Mouse (Mus musculus) midbrain, embryonic 10.5 days (tissue): ENCODE results near the gene Wnt7a. TPM values are rescaled to one million over a fixed set of nuclear protein-coding genes. Genes with fewer than 3 reads are reported as not detected.

ENCODE experiments used
- DNase-seq: peaks from one replicate; pipeline ENCODE4 v3.0.0-alpha.2; 2017; ENCODE audit warnings: low spot score
- H3K27ac ChIP-seq: fragments of 300-500 bp; sonication (generic); replicated peaks from 2 replicates; pipeline ENCODE4 v1.5.1; 2016; ENCODE audit warnings: mild to moderate bottlenecking
- H3K27me3 ChIP-seq: fragments of 300-500 bp; sonication (generic); 2 replicates; pipeline ENCODE4 v1.6.1; 2016; ENCODE audit warnings: low read depth, mild to moderate bottlenecking; ENCODE audit not compliant: poor library complexity, severe bottlenecking
- H3K36me3 ChIP-seq: fragments of 300-500 bp; sonication (generic); 2 replicates; pipeline ENCODE4 v1.6.1; 2016; ENCODE audit warnings: mild to moderate bottlenecking, moderate library complexity
- H3K4me1 ChIP-seq: fragments of 300-500 bp; sonication (generic); 2 replicates; pipeline ENCODE4 v1.6.1; 2016
- H3K4me3 ChIP-seq: fragments of 300-500 bp; sonication (generic); 2 replicates; pipeline ENCODE4 v1.5.1; 2016; ENCODE audit warnings: mild to moderate bottlenecking, moderate library complexity
- H3K9me3 ChIP-seq: fragments of 300-500 bp; sonication (generic); replicated peaks from 2 replicates; pipeline ENCODE4 v1.6.1; 2016; ENCODE audit warnings: mild to moderate bottlenecking
- WGBS: fragments of 180-500 bp; shearing (Covaris S2); methylation state at CpG from one replicate; pipeline ENCODE4 v1.1.7; 2016; 5-methylcytosine and 5-hydroxymethylcytosine counted together
- polyA plus RNA-seq: library from polyadenylated mRNA; unstranded; fragments of >200 nt; fragmentation: Nextera tagmentation; extraction: Ambion mirVana; gene quantifications from 2 replicates; pipeline ENCODE4 v1.2.1, GENCODE M21; 2016

Gene Wnt7a
- polyA plus RNA-seq, 1 experiment from 2014 or later, result 14.4 TPM

DNA sequence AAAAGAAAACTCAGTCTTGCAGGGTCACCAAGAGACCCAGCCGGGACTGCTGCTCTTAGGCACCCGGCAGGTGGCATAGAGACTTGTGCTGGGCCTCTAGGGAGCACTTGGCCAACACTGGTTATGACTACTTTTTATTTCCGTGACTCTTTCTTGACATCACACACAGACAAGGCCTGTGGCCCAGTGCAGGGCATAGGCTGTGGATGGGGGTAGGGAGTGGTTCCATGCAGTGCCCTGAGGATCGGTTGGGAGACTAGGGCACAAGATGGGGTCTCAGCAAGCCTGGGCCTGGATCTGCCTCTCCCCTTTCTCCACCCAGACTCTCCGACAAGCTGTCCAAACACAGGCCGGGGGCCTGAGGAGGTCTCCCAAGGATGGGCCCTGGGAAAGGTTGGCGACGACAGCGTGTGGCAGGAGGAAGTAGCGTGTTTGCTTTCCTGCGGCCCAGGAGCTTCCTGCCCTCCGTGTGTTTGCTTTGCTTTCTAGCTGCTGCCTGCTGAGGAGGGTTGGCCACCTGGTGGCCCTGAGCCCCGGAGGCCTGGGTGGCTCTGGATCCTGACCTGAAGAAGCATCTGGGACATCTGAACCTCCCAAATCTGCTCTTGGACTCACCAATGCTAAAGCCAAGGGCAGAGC, 53.8 kb downstream of the Wnt7a start:
- no peak for DNase-seq
- WGBS, result 72% methylated on average over 13 of the region's 13 CpGs
- peak overlapping the region; percentile 75 for H3K27ac ChIP-seq
- peaks cover 39% of the 10 kb centered on the region for H3K4me1 ChIP-seq
- H3K4me3 ChIP-seq, result no peak overlapping the region
- no peaks in the 10 kb centered on the region for H3K9me3 ChIP-seq
- H3K36me3 ChIP-seq, result peaks cover 6% of the 10 kb centered on the region
- H3K27me3 ChIP-seq, result peaks cover 21% of the 10 kb centered on the region; the same call in 1 of the 2 replicates

DNA sequence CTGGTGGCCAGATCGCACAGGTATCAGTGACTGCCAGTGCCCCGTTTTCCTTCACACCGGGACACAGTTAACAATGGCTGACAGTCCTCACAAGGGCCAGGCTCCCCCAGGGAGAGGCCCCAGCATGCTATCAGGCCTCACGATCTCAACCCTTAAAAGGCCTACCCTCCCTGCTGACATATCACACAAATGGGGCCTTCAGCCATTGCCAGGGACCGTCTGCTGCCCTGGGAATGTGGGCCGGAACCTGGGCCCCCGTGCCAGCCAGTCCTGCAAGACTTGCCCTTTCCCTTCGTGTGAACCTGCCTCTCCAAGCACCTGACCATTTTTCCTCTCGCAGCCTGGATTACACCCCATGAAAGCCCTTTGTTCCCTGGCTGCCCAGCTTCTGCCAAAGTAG, 61.5 kb downstream of the Wnt7a start:
- Histone ChIP-seq H3K9me3 (no peaks in the 10 kb centered on the region), H3K36me3 (no peaks in the 10 kb centered on the region), H3K27me3 (peaks cover 39% of the 10 kb centered on the region), H3K4me1 (peaks cover 54% of the 10 kb centered on the region), H3K4me3 (no peak overlapping the region), H3K27ac (peak overlapping the region; percentile 93)
- whole genome bisulfite sequencing, result 50% methylated on average over 9 of the region's 9 CpGs
- DNase-seq, result no peak

GRCm38 (mm10) chr6:91347721-91348120, 63.4 kb downstream of the Wnt7a start:
- WGBS, result 5% methylated on average over 7 of the region's 7 CpGs
- peaks cover 55% of the 10 kb centered on the region for H3K27me3 ChIP-seq

GRCm38 (mm10) chr6:91346906-91347156, 64.3 kb downstream of the Wnt7a start:
- Histone ChIP-seq H3K27me3 (peaks cover 61% of the 10 kb centered on the region), H3K36me3 (no peaks in the 10 kb centered on the region), H3K27ac (peak overlapping the region; percentile 93), H3K9me3 (no peaks in the 10 kb centered on the region), H3K4me1 (peaks cover 75% of the 10 kb centered on the region), H3K4me3 (peak overlapping the region; percentile 32)
- no peak for DNase-seq
- 11% methylated on average over 3 of the region's 3 CpGs for WGBS

More at GRCm38 (mm10) chr6:91347721-91348120, 63.4 kb downstream of the Wnt7a start:
- DNase-seq, result peak; percentile 78
- no peaks in the 10 kb centered on the region for H3K9me3 ChIP-seq
- peak overlapping the region; percentile 93 for H3K27ac ChIP-seq
- no peaks in the 10 kb centered on the region for H3K36me3 ChIP-seq
- peaks cover 73% of the 10 kb centered on the region for H3K4me1 ChIP-seq
- peak overlapping the region; percentile 18; the same call in 1 of the 2 replicates for H3K4me3 ChIP-seq

DNA sequence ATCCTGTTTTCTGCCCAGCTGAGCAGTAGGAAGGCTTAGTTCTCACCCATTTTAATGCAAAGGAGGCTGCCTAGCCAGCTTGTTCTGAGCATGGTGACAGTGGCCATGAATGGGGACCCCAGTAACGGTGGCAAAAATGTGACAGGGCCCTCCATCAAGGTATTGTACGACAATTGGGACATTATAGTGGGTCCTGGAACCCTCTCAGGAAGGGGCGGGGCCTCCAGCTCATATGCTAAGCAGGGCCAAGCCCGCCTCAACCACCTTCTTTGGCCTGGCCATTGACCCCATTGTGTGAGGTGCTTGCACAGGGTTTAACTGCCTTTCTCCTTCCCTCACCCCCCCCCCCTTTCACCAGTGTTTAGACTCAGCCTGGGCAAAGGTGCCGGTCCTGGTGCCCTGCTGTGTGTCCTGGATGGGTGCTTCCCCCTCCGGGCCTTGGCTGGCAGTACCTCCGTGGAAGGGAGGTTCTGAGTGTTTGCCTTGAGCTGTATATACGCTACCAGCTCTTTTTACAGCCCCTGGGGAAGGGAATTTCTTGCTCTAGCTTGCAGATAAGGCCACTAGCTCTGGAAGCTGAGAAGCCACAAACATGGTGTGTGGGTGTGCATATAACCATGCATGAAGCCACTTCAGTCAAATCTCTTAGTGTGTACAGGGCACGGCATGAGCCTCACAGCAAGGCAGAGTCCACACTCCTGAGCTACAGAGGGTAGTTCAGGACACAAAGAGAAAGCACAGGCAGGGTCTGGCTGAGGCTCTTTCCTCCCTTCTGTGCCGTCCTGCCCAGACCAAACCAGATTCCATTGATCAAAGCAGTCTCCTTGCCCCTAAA, 64.9 kb downstream of the Wnt7a start:
- H3K9me3 ChIP-seq, result no peaks in the 10 kb centered on the region
- WGBS, result 8% methylated on average over 10 of the region's 10 CpGs
- peak overlapping the region; percentile 32 for H3K4me3 ChIP-seq
- peaks cover 75% of the 10 kb centered on the region for H3K4me1 ChIP-seq
- H3K27ac ChIP-seq, result peak overlapping the region; percentile 93
- H3K27me3 ChIP-seq, result peaks cover 66% of the 10 kb centered on the region
- H3K36me3 ChIP-seq, result no peaks in the 10 kb centered on the region
- DNase-seq, result peak; percentile 91

GRCm38 (mm10) chr6:91345091-91345490, 66.1 kb downstream of the Wnt7a start:
- 36% methylated on average over 5 of the region's 5 CpGs for WGBS
- H3K27me3 ChIP-seq, result peaks cover 71% of the 10 kb centered on the region
- peaks cover 75% of the 10 kb centered on the region for H3K4me1 ChIP-seq
- 0 out of 2 replicates have a peak overlapping the region, but pooled peaks have one; percentile 32 for H3K4me3 ChIP-seq
- no peaks in the 10 kb centered on the region for H3K36me3 ChIP-seq
- peak; percentile 58 for DNase-seq
- H3K9me3 ChIP-seq, result no peaks in the 10 kb centered on the region
- peak overlapping the region; percentile 93 for H3K27ac ChIP-seq

- H3K27me3 ChIP-seq, result peaks cover 92% of the 10 kb centered on the region
- DNase-seq, result no peak
- H3K36me3 ChIP-seq, result no peaks in the 10 kb centered on the region
- H3K4me1 ChIP-seq, result peaks cover 30% of the 10 kb centered on the region
- WGBS, result 81% methylated on average over 8 of the region's 8 CpGs
- peak overlapping the region; percentile 63 for H3K27ac ChIP-seq
- no peaks in the 10 kb centered on the region for H3K9me3 ChIP-seq
- no peak overlapping the region for H3K4me3 ChIP-seq
These were observed 71.4 kb downstream of the Wnt7a start for GRCm38 (mm10) chr6:91339612-91340246.

- no peak for DNase-seq
- 78% methylated on average over 1 of the region's 1 CpGs for WGBS
- H3K27me3 ChIP-seq, result peaks cover 94% of the 10 kb centered on the region
- no peak overlapping the region for H3K4me3 ChIP-seq
- peaks cover 24% of the 10 kb centered on the region for H3K4me1 ChIP-seq
- H3K9me3 ChIP-seq, result no peaks in the 10 kb centered on the region
- no peaks in the 10 kb centered on the region for H3K36me3 ChIP-seq
- peak overlapping the region; percentile 52 for H3K27ac ChIP-seq
These were observed 75.7 kb downstream of the Wnt7a start for GRCm38 (mm10) chr6:91335470-91335869.

DNA sequence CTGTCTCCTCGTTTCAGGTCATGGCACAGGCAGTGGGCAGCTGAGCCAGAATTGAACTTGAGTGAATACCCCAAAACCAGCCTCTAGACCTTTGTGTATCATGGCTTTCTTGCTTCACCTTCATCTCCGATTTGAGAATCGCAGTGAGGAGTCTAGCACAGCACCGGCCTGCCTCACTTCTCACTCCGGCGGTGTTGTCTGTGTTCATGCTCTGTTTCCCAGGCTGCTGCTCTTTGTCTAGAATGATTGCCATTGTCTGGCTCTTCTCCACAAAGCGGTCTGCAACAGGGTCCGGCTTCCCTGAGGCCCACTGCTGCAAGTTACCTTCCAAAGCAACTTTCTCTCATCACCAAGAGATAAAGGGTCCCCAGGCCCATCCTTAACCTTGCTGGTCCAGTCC, 79.3 kb downstream of the Wnt7a start:
- Histone ChIP-seq H3K27ac (peak overlapping the region; percentile 64), H3K36me3 (no peaks in the 10 kb centered on the region), H3K27me3 (peaks cover 69% of the 10 kb centered on the region), H3K9me3 (no peaks in the 10 kb centered on the region), H3K4me1 (peaks cover 15% of the 10 kb centered on the region), H3K4me3 (no peak overlapping the region)
- 76% methylated on average over 8 of the region's 8 CpGs for WGBS
- DNase-seq, result no peak

GRCm38 (mm10) chr6:91325556-91325955, 85.6 kb downstream of the Wnt7a start:
- Histone ChIP-seq H3K27me3 (peaks cover 22% of the 10 kb centered on the region), H3K9me3 (no peaks in the 10 kb centered on the region), H3K4me3 (no peak overlapping the region), H3K36me3 (no peaks in the 10 kb centered on the region), H3K4me1 (peaks cover 12% of the 10 kb centered on the region), H3K27ac (no peak overlapping the region)
- DNase-seq, result no peak
- 89% methylated on average over 4 of the region's 4 CpGs for WGBS

- H3K27me3 ChIP-seq, result peaks cover 22% of the 10 kb centered on the region
- H3K4me1 ChIP-seq, result peaks cover 12% of the 10 kb centered on the region
- no peak for DNase-seq
- H3K9me3 ChIP-seq, result no peaks in the 10 kb centered on the region
- 77% methylated on average over 11 of the region's 11 CpGs for WGBS
- no peak overlapping the region for H3K4me3 ChIP-seq
- no peaks in the 10 kb centered on the region for H3K36me3 ChIP-seq
- H3K27ac ChIP-seq, result no peak overlapping the region
These were observed 86.4 kb downstream of the Wnt7a start for GRCm38 (mm10) chr6:91324752-91325151.

- Histone ChIP-seq H3K9me3 (peaks cover 9% of the 10 kb centered on the region), H3K36me3 (no peaks in the 10 kb centered on the region), H3K27me3 (peaks cover 15% of the 10 kb centered on the region), H3K27ac (peak overlapping the region; percentile 46; the same call in 1 of the 2 replicates), H3K4me1 (peaks cover 12% of the 10 kb centered on the region), H3K4me3 (no peak overlapping the region)
- no peak for DNase-seq
- 92% methylated on average over 9 of the region's 9 CpGs for WGBS
These were observed 89.0 kb downstream of the Wnt7a start for GRCm38 (mm10) chr6:91322001-91322772.
